In the genomic region with DNA sequence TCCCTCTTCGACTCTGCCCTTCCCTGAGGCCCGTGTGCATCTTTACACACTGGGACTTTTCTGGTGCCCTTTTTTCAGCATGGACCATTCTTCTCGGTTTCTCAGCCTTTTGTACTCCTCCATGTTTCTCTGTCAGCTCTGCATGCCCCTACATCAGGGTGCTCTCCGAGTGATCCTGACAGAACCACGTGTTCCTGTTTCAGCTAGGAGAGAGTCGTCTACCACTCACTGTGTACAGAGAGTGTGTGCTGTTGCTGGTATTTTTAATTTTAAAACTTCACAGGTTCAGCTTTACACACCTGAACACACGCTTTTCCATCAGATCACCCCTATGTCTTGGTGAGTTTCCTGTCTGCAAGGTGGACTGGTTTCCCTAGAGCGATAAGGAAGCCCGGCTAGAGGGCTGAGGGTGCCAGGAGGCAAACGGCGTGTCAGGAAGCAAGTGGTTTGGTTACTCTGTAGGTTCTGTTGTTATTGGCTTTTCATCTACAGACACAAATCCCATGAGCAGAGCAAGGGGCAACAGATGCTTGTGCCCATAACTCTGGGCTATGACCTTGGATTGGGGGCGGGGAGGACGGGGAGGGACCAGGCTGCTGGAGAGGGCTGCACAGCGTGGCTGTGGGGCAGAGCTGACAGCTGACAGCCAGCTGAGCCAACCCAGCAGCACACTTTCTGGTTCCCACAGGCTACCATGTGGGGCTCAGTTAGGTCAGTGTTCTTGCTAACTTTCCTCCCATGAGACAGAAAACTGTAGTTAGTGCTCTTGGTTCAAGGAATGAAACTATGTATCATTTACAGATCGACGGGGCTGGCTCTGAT, we compare ENCODE assay signal across 9 mouse cellular contexts. TPM values are rescaled to one million over a fixed set of nuclear protein-coding genes. Genes with fewer than 3 reads are reported as not detected.
DNase-seq lines count a peak whose midpoint lies in the region; ATAC-seq and TF ChIP-seq lines count a peak whose summit lies in the region.
"Had no signal": no experiment of that assay in that cellular context is flagged by ENCODE, and none has a peak within 500 bp of the region (broad histone marks: within the 10 kb centered on the region; RNA-seq: fewer than 3 reads in every experiment).

No protein-coding gene starts in this region.

- peak; percentile 13 for ATAC-seq in megakaryocyte progenitor cell, adult 5-6 weeks (replicated peaks; ENCODE audit: poor library complexity)
- ATAC-seq in monocyte, adult 5-6 weeks (replicated peaks; ENCODE audit: insufficient number of reproducible peaks, low FRiP score, low TSS enrichment, poor library complexity, severe bottlenecking), result no peak

- DNase-seq in gastrocnemius, adult 2 months, result peak; percentile 47
- no peak for DNase-seq in gastrocnemius, postnatal 36 days
- DNase-seq in heart, postnatal 14 days, result peak; percentile 10 to 31
- DNase-seq in right cerebral cortex, postnatal 4 days, result no peak
- DNase-seq in left cerebral cortex, adult 11 months (ENCODE audit: low spot score), result no peak

- H3K4me3 ChIP-seq in gastrocnemius, adult 2 months, result peak overlapping the region; percentile 57
- peak overlapping the region; percentile 12; the same call in 1 of the 2 replicates for H3K4me3 ChIP-seq in brown adipose tissue, adult 24 weeks (ENCODE audit: insufficient read depth, low read depth, low read length)
- H3K4me3 ChIP-seq: lung, embryonic 15.5 days had no signal

- peak overlapping the region; percentile 58 for H3K27ac ChIP-seq in gastrocnemius, adult 2 months
- peak overlapping the region; percentile 17; the same call in 1 of the 2 replicates for H3K27ac ChIP-seq in brown adipose tissue, adult 24 weeks (replicated peaks; ENCODE audit: low read depth, low read length)
- H3K27ac ChIP-seq: lung, embryonic 15.5 days had no signal

- no peak for TF ChIP-seq CTCF in gastrocnemius, adult 2 months (IDR thresholded peaks at IDR 0.05)

- peaks cover 3% of the 10 kb centered on the region; the same call in 1 of the 2 replicates for H3K4me1 ChIP-seq in brown adipose tissue, adult 24 weeks (ENCODE audit: control insufficient read depth, insufficient read depth, insufficient read length, low read length)

- intact Hi-C loops in gastrocnemius, adult 2 months (cut with DNase I), result loop anchor here (5.0 kb wide), 1 partner anchor 42 kb away; no protein-coding TSS in a partner anchor
- intact Hi-C loops in gastrocnemius, postnatal 36 days (cut with DNase I), result loop anchor here (5.0 kb wide), 1 partner anchor 42 kb away; no protein-coding TSS in a partner anchor
- intact Hi-C loops in heart, postnatal 14 days (cut with DNase I), result loop anchor here (2.0 kb wide), 1 partner anchor 41 kb away; no protein-coding TSS in a partner anchor

RNA-seq across cellular contexts. Expression of a gene that starts 3.0 kb away (rescaled TPM):
- 10 to 100 TPM; 73.5 to 85.7 TPM for total RNA-seq in gastrocnemius, adult 2 months (2021)
- 10 to 100 TPM; 78.8 to 85.5 TPM for total RNA-seq in gastrocnemius, postnatal 36 days (2021)
- 39.7 and 41.4 TPM in 2 replicates for polyA plus RNA-seq in brown adipose tissue, adult 24 weeks (2012; ENCODE audit: insufficient read depth, insufficient read length, missing spikeins)
- total RNA-seq in heart, postnatal 14 days (2021), result 100 to 1,000 TPM; 150 to 174 TPM
- total RNA-seq in megakaryocyte progenitor cell, adult 5-6 weeks (2015), result 17.8 and 22.1 TPM in 2 replicates
- total RNA-seq in megakaryocyte progenitor cell, adult 5-6 weeks (2017), result 19.2 and 21.1 TPM in 2 replicates
- 41.4 to 79.7 TPM (median 51.4 TPM) in 3 replicates for total RNA-seq in monocyte, adult 5-6 weeks (2017)

Comparison
In these comparisons a context has a peak if more than half of its experiments do, and no peak if none do; other contexts are left out.
1. DNase-seq: peak in gastrocnemius, adult 2 months (single experiment) and heart, postnatal 14 days (2 of 2); none in gastrocnemius, postnatal 36 days (0 of 2), right cerebral cortex, postnatal 4 days (single experiment) and left cerebral cortex, adult 11 months (single experiment).